Mouse (Mus musculus): ENCODE data around the gene Hoxb9.

DNA sequence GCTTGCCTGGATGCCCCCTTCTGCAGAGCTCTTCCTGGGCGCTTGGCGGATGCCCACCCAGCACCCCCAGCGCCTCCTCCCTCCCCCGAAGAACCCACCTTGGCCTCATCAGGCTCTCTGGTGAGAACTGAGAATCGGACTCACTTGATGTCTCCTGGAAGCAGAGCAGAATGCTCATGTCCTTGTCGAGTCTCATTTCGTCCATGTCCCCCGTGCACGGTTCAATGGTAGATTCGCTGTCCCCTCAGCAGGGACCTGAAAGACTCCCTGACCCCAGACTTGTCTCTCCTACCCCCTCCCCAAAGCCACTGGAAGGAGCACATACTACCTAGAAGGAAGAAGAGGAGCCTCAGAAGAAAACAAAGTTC lies 29.8 kb downstream of the Hoxb9 start:
- TF ChIP-seq CTCF (IDR thresholded peaks at IDR 0.05; ENCODE audit: borderline replicate concordance, insufficient read depth, low read length) (no peak), POLR2A (IDR thresholded peaks at IDR 0.05; ENCODE audit: low read depth, low read length) (no peak)

Measured in embryonic fibroblast, embryonic 13.5 days (primary cell).